Mouse (Mus musculus) large intestine, adult 2 months (tissue): ENCODE measurements at regions not wholly inside any gene's neighbourhood (a gene's known extent, or its start where the extent isn't known, plus 50 kb on each side); places are given as distances from the start of the nearest gene placed in this dataset.

Experiments
- DNase-seq: peaks from one replicate; pipeline ENCODE4 v3.0.0-alpha.2; 2012; ENCODE audit warnings: low read depth, low spot score
- WGBS: fragments of 180-500 bp; shearing (Covaris S2); methylation state at CpG from one replicate; pipeline ENCODE4 v1.1.7; 2018; 5-methylcytosine and 5-hydroxymethylcytosine counted together

GRCm38 (mm10) chr1:60823006-60823665 is 63.7 kb upstream of the Ctla4 start:
- WGBS, result 56% methylated on average over 8 of the region's 8 CpGs
- DNase-seq, result no peak

DNA sequence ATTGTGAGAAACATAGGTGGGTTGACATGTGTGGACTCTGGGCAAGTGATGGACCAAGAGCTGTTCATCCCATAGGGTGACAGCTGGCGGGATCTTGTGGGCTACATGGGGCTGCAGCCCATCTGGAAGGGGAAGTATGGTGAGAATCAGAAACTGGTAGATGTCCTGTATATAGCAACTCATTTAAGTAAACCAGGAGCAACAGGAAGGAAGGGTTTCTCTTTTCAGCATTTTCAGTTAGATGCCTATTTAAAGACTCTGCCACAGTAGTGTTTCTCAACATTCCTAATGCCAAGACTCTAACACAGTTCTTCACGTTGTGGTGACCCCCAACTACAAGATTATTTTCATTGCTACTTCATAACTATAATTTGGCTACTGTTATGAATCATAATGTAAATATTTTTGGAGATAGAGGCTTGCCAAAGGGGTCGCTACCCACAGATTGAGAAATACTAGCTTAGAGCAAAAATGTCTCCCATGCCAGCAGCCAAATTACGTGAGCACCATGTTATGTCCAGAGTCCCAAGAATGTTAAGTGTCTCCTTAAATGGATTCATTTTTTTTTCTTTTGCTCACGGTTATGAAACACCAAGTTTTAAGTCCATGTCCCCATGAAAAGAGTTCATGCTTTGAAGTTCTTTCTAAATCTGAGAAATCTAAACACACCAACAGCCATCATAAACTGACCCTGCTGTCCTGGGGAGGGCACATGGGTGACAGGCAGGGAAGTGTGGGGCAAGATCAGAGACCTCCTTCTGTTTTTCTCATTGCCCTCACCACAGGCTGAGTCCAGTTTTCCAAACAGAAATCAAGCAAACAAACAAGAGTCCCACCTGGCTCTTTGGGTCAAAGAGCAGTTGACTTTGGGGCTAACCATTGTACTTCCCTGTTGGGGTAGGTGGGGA is 62.3 kb upstream of the Ctla4 start:
- WGBS, result 58% methylated on average over 5 of the region's 5 CpGs

DNA sequence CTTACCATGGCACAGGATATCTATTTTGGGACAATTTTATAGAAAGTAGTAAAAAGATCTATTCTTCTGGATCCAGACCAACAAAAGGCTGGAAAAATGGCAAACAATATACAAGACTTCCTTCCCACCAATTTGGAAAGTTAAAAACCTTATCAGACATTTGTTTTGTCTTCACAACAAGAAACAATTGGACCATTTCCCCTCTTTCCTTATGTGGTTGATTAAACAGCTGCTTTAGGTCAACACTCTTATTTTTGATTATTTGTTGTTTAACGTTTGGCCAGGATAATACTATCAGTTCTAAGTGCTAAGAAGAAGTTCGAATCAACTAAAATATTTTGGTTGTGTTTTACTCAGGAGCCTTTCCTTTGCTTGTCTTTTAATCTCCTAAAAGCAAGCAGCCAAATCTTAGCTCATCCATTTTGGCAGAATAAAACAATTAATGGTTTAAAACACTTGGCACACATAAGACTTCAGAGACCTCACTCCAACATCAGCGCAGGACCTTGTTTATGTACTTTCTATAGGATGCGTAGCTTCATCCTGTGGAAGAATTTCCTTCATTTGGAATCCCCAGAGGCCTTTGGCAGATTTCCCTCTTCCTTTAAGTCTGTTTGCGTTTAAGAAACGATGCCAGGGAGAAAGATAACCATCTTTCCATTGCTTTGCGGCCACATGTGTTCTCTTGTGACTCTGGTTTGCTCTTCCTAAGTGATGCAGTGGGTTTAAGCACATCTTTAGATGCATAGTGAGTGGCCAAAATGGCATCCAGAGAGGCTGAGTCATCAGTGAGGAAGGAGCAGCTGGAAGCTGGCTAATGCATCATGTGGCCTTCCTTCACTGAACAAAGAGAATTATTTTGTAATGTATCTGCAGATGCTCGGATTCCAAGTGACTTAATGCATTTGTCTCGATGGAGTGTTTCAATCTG is 61.3 kb upstream of the Ctla4 start:
- WGBS, result 47% methylated on average over 9 of the region's 9 CpGs

More for the DNA sequence above, 62.3 kb upstream of the Ctla4 start:
- no peak for DNase-seq

GRCm38 (mm10) chr1:60826981-60827380 is 59.8 kb upstream of the Ctla4 start:
- DNase-seq, result peak; percentile 44

More for the DNA sequence above, 61.3 kb upstream of the Ctla4 start:
- no peak for DNase-seq

- WGBS, result 82% methylated on average over 6 of the region's 6 CpGs
- DNase-seq, result no peak
Observed at GRCm38 (mm10) chr1:60828152-60828551, 58.6 kb upstream of the Ctla4 start.

DNA sequence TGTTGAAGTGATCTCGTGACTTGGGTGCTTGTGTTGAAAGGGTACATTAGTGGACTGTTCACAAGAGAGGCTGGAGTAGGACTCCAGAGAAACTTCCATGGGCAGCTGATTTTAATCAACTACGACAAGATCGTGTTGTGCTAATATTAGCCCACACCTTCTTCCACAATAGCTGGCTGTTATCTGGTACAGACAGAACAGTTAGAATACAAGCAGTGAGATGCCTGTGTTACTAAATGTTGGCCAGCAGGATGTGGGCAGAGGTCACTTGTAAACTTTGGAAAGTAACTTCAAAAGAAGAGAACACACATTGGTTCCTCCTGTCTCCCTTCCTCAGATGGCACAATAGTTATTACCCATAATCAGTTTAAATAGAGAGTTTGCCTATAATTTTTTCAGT is 57.0 kb upstream of the Ctla4 start:
- 79% methylated on average over 3 of the region's 3 CpGs for WGBS
- no peak for DNase-seq

DNA sequence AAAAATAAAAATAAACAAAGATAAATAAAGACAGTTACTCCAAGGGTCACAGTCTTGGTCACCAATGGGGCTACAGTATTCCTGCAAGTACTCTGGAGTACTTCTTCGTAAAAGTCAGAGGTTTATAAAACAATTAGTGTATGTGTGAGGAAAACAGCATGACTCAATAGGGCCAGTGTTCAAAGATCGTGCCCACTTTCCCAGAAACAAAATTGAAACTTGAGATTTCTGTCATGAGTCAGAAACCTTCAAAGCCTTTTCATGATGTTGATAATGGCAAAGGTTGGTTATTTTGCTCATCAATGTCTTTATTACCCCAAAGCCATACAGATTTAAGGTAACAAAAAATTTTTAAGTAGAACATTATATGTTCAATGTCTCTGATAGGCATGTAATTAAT is 53.1 kb upstream of the Ctla4 start:
- 33% methylated on average over 2 of the region's 2 CpGs for WGBS
- DNase-seq, result no peak
